Mouse (Mus musculus) CH12.LX (cell line): Measurements from ENCODE around the gene Gm13271.
"Not testable (repeated sequence)": the region's sequence is repeated elsewhere in the genome, so short reads cannot be mapped to it uniquely, and the experiment has no call there.

ENCODE experiments used
- EP300 ChIP-seq: IDR thresholded peaks from 2 replicates; pipeline ENCODE4 v1.6.1; 2011; ENCODE audit warnings: low read length, improper control_type of control experiment
- MYC ChIP-seq: IDR thresholded peaks from 2 replicates; pipeline ENCODE4 v1.6.1; 2011; ENCODE audit warnings: low read depth, mild to moderate bottlenecking, improper control_type of control experiment, low read length
- NELFE ChIP-seq: IDR thresholded peaks from 2 replicates; pipeline ENCODE4 v1.6.1; 2011; ENCODE audit warnings: low read depth, low read length, improper control_type of control experiment
- USF1 ChIP-seq: IDR thresholded peaks from 2 replicates; pipeline ENCODE4 v1.6.1; 2014; ENCODE audit warnings: low read depth, mild to moderate bottlenecking, inconsistent platforms, low read length, improper control_type of control experiment

- not testable (repeated sequence) for TF ChIP-seq EP300, USF1, NELFE, MYC
These were observed 36.6 kb downstream of the Gm13271 start, which contains the start of gene Gm13278 for GRCm38 (mm10) chr4:88791250-88791649.
